Mouse (Mus musculus) limb, embryonic 11.5 days (tissue): ENCODE measurements at regions not wholly inside any gene's neighbourhood (a gene's known extent, or its start where the extent isn't known, plus 50 kb on each side); places are given as distances from the start of the nearest gene placed in this dataset.

ENCODE experiments used
- ATAC-seq: fragments of 200-750 bp; cut with Nextera tagmentation; 2 replicates; pipeline ENCODE4 v1.8.0; 2017; ENCODE audit warnings: low read depth; ENCODE audit not compliant: insufficient number of reproducible peaks, low FRiP score, low TSS enrichment
- DNase-seq: peaks from one replicate; pipeline ENCODE4 v3.0.0-alpha.2; 2015; ENCODE audit warnings: low spot score
- H3K27ac ChIP-seq: fragments of 300-500 bp; sonication (generic); replicated peaks from 2 replicates; pipeline ENCODE4 v1.5.1; 2014; ENCODE audit warnings: low read depth, mild to moderate bottlenecking, low read length
- H3K27me3 ChIP-seq: fragments of 300-500 bp; sonication (generic); 2 replicates; pipeline ENCODE4 v1.6.1; 2014; ENCODE audit warnings: mild to moderate bottlenecking, low read length, mixed read lengths; ENCODE audit not compliant: control insufficient read depth, insufficient read depth
- H3K36me3 ChIP-seq: fragments of 300-500 bp; sonication (generic); 2 replicates; pipeline ENCODE4 v1.6.1; 2014; ENCODE audit warnings: mild to moderate bottlenecking, low read length, moderate library complexity, mixed read lengths; ENCODE audit not compliant: control insufficient read depth, insufficient read depth
- H3K4me1 ChIP-seq: fragments of 300-500 bp; sonication (generic); 2 replicates; pipeline ENCODE4 v1.6.1; 2014; ENCODE audit warnings: low read length, mixed read lengths; ENCODE audit not compliant: control insufficient read depth, insufficient read depth
- H3K4me2 ChIP-seq: fragments of 300-500 bp; sonication (generic); 2 replicates; pipeline ENCODE4 v1.6.1; 2014; ENCODE audit warnings: low read depth, mild to moderate bottlenecking, moderate library complexity; ENCODE audit not compliant: severe bottlenecking
- H3K4me3 ChIP-seq: fragments of 300-500 bp; sonication (generic); 2 replicates; pipeline ENCODE4 v1.5.1; 2014; ENCODE audit warnings: low read depth, low read length
- H3K9ac ChIP-seq: fragments of 300-500 bp; sonication (generic); 2 replicates; pipeline ENCODE4 v1.6.1; 2014; ENCODE audit warnings: mild to moderate bottlenecking, low read length
- H3K9me3 ChIP-seq: fragments of 300-500 bp; sonication (generic); 2 replicates; pipeline ENCODE4 v1.6.1; 2016; ENCODE audit warnings: low read length; ENCODE audit not compliant: control insufficient read depth
- WGBS: fragments of 180-500 bp; shearing (Covaris S2); extraction: QIAGEN DNeasy Blood & Tissue Kit; methylation state at CpG from one replicate; pipeline ENCODE4 v1.1.7; 2014; 5-methylcytosine and 5-hydroxymethylcytosine counted together

DNA sequence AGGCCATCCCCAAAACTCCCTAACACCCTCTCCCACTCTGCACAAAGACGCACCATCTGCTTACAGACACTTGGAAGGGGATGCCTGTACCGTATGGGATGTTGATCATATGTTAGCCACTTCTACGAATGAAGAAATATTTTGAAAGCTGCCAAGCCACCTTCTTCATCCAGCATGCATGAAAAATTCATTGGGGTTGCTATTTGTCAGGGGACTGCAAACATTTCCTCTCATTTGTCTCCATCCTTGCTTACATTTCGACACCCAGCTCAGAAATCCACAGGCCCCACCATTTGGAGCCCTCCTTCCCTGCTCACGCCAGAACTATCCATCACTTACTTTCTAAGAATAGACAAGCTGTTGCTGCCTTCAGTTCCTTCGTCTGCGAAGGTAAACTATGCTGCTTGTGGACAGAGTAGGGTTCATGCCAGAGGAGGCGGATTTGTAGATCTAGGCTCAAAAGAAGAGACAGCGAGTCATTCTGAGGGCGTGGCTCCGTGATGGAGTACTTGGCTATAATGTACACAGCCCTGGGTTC, 51.2 kb upstream of the Cdh4 start:
- Histone ChIP-seq H3K27me3 (no peaks in the 10 kb centered on the region), H3K4me2 (no peak overlapping the region), H3K4me3 (no peak overlapping the region), H3K36me3 (no peaks in the 10 kb centered on the region), H3K9me3 (no peaks in the 10 kb centered on the region), H3K4me1 (no peaks in the 10 kb centered on the region), H3K9ac (no peak overlapping the region), H3K27ac (no peak overlapping the region)
- no peak for DNase-seq
- 71% methylated on average over 11 of the region's 11 CpGs for WGBS
- no peak for ATAC-seq
